Mouse (Mus musculus) limb, embryonic 14.5 days (tissue): ENCODE results near the gene Tifa. TPM values are rescaled to one million over a fixed set of nuclear protein-coding genes. Genes with fewer than 3 reads are reported as not detected.

Experiments
- ATAC-seq: fragments of 200-750 bp; cut with Nextera tagmentation; 2 replicates; pipeline ENCODE4 v1.8.0; 2017; ENCODE audit warnings: low read depth, moderate number of reproducible peaks, moderate TSS enrichment; ENCODE audit not compliant: low FRiP score
- DNase-seq: peaks from one replicate; pipeline ENCODE4 v3.0.0-alpha.2; 2015; ENCODE audit warnings: low spot score
- H3K27ac ChIP-seq: fragments of 300-500 bp; sonication (generic); replicated peaks from 2 replicates; pipeline ENCODE4 v1.5.1; 2014; ENCODE audit warnings: low read depth, mild to moderate bottlenecking, low read length, moderate library complexity, mixed read lengths
- H3K27me3 ChIP-seq: fragments of 300-500 bp; sonication (generic); 2 replicates; pipeline ENCODE4 v1.6.1; 2014; ENCODE audit warnings: low read length, mixed read lengths; ENCODE audit not compliant: control insufficient read depth, insufficient read depth
- H3K36me3 ChIP-seq: fragments of 300-500 bp; sonication (generic); 2 replicates; pipeline ENCODE4 v1.6.1; 2014; ENCODE audit warnings: mild to moderate bottlenecking, low read length, moderate library complexity, mixed read lengths; ENCODE audit not compliant: control insufficient read depth, insufficient read depth
- H3K4me1 ChIP-seq: fragments of 300-500 bp; sonication (generic); 2 replicates; pipeline ENCODE4 v1.6.1; 2014; ENCODE audit warnings: antibody characterized with exemption, low read length, mixed read lengths; ENCODE audit not compliant: control insufficient read depth, insufficient read depth
- H3K4me2 ChIP-seq: fragments of 300-500 bp; sonication (generic); replicated peaks from 2 replicates; pipeline ENCODE4 v1.6.1; 2014; ENCODE audit warnings: low read depth, mild to moderate bottlenecking, low read length, moderate library complexity; ENCODE audit not compliant: severe bottlenecking
- H3K4me3 ChIP-seq: fragments of 300-500 bp; sonication (generic); replicated peaks from 2 replicates; pipeline ENCODE4 v1.5.1; 2014; ENCODE audit warnings: low read length
- H3K9ac ChIP-seq: fragments of 300-500 bp; sonication (generic); 2 replicates; pipeline ENCODE4 v1.6.1; 2014; ENCODE audit warnings: mild to moderate bottlenecking, low read depth, low read length, moderate library complexity; ENCODE audit not compliant: severe bottlenecking
- H3K9me3 ChIP-seq: fragments of 300-500 bp; sonication (generic); 2 replicates; pipeline ENCODE4 v1.6.1; 2016; ENCODE audit warnings: low read length; ENCODE audit not compliant: control insufficient read depth
- POLR2A ChIP-seq: fragments of 200-500 bp; IDR thresholded peaks from 2 replicates; pipeline ENCODE4 v1.8.0; 2012; ENCODE audit warnings: inconsistent platforms, mild to moderate bottlenecking, moderate library complexity, borderline replicate concordance; ENCODE audit not compliant: insufficient read depth, insufficient read length; ENCODE audit errors: extremely low read depth
- WGBS: fragments of 180-500 bp; shearing (Covaris S2); extraction: QIAGEN DNeasy Blood & Tissue Kit; methylation state at CpG from one replicate; pipeline ENCODE4 v1.1.7; 2014; 5-methylcytosine and 5-hydroxymethylcytosine counted together
- polyA plus RNA-seq, 2 experiments: library from polyadenylated mRNA; depleted of rRNA in 1 of 2; stranded (reverse) in 1 of 2; unstranded in 1 of 2; fragments of >200 nt; fragmentation: Nextera tagmentation in 1 of 2; extraction: Ambion mirVana in 1 of 2; gene quantifications; 2 replicates each; pipeline versions ENCODE4 v1.2.1 to v1.2.3; 2012 to 2014

Tifa gene
- polyA plus RNA-seq, 2 experiments, result 2.2 to 3.8 TPM

GRCm38 (mm10) chr3:127850776-127851646 lies 61.4 kb downstream of the Tifa start:
- Histone ChIP-seq H3K27ac (no peak overlapping the region), H3K4me1 (peaks cover 3% of the 10 kb centered on the region; the same call in 1 of the 2 replicates), H3K9ac (no peak overlapping the region), H3K27me3 (no peaks in the 10 kb centered on the region), H3K4me2 (no peak overlapping the region), H3K4me3 (no peak overlapping the region), H3K9me3 (no peaks in the 10 kb centered on the region), H3K36me3 (no peaks in the 10 kb centered on the region)
- TF ChIP-seq POLR2A, result no peak
- DNase-seq, result no peak
- 60% methylated on average over 9 of the region's 9 CpGs for WGBS
- ATAC-seq, result no peak

- no peak for ATAC-seq
- no peak overlapping the region for H3K4me3 ChIP-seq
- peaks cover 3% of the 10 kb centered on the region; the same call in 1 of the 2 replicates for H3K4me1 ChIP-seq
- TF ChIP-seq POLR2A, result no peak
- H3K27me3 ChIP-seq, result no peaks in the 10 kb centered on the region
- no peak overlapping the region for H3K9ac ChIP-seq
- no peak overlapping the region for H3K27ac ChIP-seq
- 72% methylated on average over 9 of the region's 9 CpGs for WGBS
- H3K9me3 ChIP-seq, result no peaks in the 10 kb centered on the region
- DNase-seq, result no peak
- no peaks in the 10 kb centered on the region for H3K36me3 ChIP-seq
- H3K4me2 ChIP-seq, result no peak overlapping the region
Measured at GRCm38 (mm10) chr3:127852722-127853121, 63.1 kb downstream of the Tifa start.

DNA sequence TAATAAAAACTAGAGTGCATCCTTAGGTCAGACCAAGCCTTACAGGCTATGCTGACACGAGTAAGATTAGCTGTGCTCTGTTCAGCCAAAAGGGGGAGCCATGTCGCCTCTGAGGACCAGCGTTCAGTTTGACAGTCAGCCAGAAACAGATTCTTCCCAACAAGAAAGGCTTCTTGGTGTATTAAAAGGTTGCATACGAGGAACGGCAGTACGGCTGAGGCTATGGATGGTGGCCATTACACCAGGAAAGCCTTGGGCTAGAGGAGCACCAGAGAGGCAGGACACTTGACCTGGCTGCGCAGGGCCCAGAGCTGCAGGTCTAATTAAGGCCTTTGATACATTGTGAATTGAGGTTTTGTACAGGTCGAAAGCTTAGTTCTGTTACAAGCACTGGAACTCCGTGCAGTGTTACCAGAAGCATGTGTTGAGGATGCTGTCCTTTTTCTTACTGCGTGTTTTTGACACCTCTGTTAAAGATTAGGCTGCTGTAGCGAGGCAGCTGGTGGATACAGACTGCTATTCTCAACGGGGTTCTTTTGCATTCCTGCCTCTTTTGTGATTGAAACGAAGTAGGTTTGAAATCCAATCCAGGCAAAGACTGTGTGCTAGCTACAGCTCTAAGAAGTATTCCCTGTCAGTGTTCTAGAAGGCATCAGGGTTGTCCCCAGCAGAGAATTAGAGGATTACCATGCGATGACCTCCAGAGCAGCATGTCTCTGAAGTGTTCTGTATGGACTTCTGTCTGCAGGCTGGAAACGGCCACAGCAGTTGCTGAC lies 64.0 kb downstream of the Tifa start:
- ATAC-seq, result peak; percentile 67
- Histone ChIP-seq H3K4me3 (no peak overlapping the region), H3K9ac (no peak overlapping the region), H3K4me2 (no peak overlapping the region; the same call in 1 of the 2 replicates), H3K4me1 (peaks cover 3% of the 10 kb centered on the region; the same call in 1 of the 2 replicates), H3K36me3 (no peaks in the 10 kb centered on the region), H3K27me3 (no peaks in the 10 kb centered on the region), H3K27ac (no peak overlapping the region), H3K9me3 (no peaks in the 10 kb centered on the region)
- DNase-seq, result peak; percentile 81
- no peak for TF ChIP-seq POLR2A
- 22% methylated on average over 15 of the region's 15 CpGs for WGBS

DNA sequence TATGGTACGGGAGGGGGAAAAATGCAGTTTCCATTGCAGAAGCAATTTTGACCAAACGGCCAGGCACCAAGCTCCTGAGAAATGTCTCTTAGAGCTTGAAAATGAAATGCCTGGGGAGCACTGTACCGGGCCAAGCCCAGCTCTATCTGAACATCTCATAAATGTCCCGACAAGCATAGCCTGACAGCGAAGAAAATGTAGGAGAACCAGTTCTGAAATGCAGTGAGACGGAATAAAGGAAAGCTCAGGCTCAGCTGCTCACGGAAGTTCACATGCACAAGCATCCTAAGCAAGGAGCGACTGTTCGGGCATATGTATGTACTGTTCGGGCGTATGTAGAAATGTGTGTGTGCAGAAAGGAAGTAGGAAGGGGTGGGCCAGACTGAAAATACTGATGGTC lies 71.7 kb downstream of the Tifa start:
- no peak for TF ChIP-seq POLR2A
- H3K4me2 ChIP-seq, result no peak overlapping the region
- H3K4me1 ChIP-seq, result no peaks in the 10 kb centered on the region
- H3K27ac ChIP-seq, result no peak overlapping the region
- no peaks in the 10 kb centered on the region for H3K27me3 ChIP-seq
- H3K9ac ChIP-seq, result no peak overlapping the region
- no peak overlapping the region for H3K4me3 ChIP-seq
- peak; percentile 29 for DNase-seq
- no peak for ATAC-seq
- WGBS, result 77% methylated on average over 11 of the region's 11 CpGs
- H3K9me3 ChIP-seq, result no peaks in the 10 kb centered on the region
- H3K36me3 ChIP-seq, result no peaks in the 10 kb centered on the region

DNA sequence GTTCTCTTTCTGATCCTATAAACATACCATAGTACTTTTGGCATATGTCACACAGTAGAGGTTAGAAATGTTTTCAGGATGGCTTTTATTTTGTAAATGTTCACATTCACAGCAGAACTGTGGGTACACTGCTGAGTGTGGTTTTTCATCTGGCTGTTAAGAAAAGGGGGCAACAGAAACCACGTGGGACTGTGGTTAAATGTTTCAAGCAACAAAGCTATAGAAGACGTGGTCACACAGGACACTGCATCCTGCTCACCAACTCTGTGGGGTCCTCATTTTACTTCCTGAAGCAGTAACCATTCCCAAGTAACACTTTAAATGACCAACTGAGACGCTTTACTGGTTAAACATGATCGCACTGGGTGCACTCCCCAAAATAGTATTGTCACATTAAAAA lies 72.9 kb downstream of the Tifa start:
- H3K9me3 ChIP-seq, result no peaks in the 10 kb centered on the region
- H3K27me3 ChIP-seq, result no peaks in the 10 kb centered on the region
- H3K27ac ChIP-seq, result no peak overlapping the region
- no peak overlapping the region for H3K9ac ChIP-seq
- WGBS, result 67% methylated on average over 4 of the region's 4 CpGs
- DNase-seq (no peak), ATAC-seq (no peak)
- H3K4me3 ChIP-seq, result no peak overlapping the region
- H3K36me3 ChIP-seq, result no peaks in the 10 kb centered on the region
- no peak for TF ChIP-seq POLR2A
- no peaks in the 10 kb centered on the region for H3K4me1 ChIP-seq
- H3K4me2 ChIP-seq, result no peak overlapping the region
